Mouse (Mus musculus) ES-E14 (cell line): ENCODE results near the gene Frem2. TPM values are rescaled to one million over a fixed set of nuclear protein-coding genes. Genes with fewer than 3 reads are reported as not detected.

Experiments
- DNase-seq: peaks from one replicate; pipeline ENCODE4 v3.0.0-alpha.2; 2013; ENCODE audit warnings: low read depth, low spot score
- H3K27ac ChIP-seq: 2 replicates; pipeline ENCODE4 v1.5.1; 2012; ENCODE audit warnings: low read depth, mild to moderate bottlenecking, low read length, moderate library complexity, mixed read lengths; ENCODE audit not compliant: poor library complexity, insufficient read depth, severe bottlenecking
- H3K36me3 ChIP-seq: 2 replicates; pipeline ENCODE4 v1.6.1; 2012; ENCODE audit warnings: mild to moderate bottlenecking, low read length, moderate library complexity, mixed read lengths; ENCODE audit not compliant: control insufficient read depth, poor library complexity, insufficient read depth, severe bottlenecking
- H3K4me1 ChIP-seq, 2 experiments: fragments of 150-350 bp in 1 of 2; sonication (generic) in 1 of 2; 2 replicates each; pipeline ENCODE4 v1.6.1; 2012; ENCODE audit warnings: low read length in 2 of 2, mild to moderate bottlenecking in 1 of 2, mixed read lengths in 1 of 2; ENCODE audit not compliant: control insufficient read depth in 2 of 2, insufficient read depth in 2 of 2, poor library complexity in 1 of 2
- H3K4me3 ChIP-seq, 2 experiments: fragments of 150-350 bp in 1 of 2; sonication (generic) in 1 of 2; 2 replicates each; pipeline ENCODE4 v1.5.1; 2012; ENCODE audit warnings: low read length in 2 of 2, low read depth in 1 of 2, mild to moderate bottlenecking in 1 of 2, mixed read lengths in 1 of 2; ENCODE audit not compliant: insufficient read depth in 1 of 2, poor library complexity in 1 of 2, severe bottlenecking in 1 of 2
- H3K9ac ChIP-seq: 2 replicates; pipeline ENCODE4 v1.6.1; 2012; ENCODE audit warnings: low read depth, mild to moderate bottlenecking, low read length, mixed read lengths; ENCODE audit not compliant: poor library complexity, insufficient read depth, severe bottlenecking
- H3K9me3 ChIP-seq: fragments of 150-350 bp; sonication (generic); 2 replicates; pipeline ENCODE4 v1.6.1; 2012; ENCODE audit warnings: low read depth, mild to moderate bottlenecking, low read length; ENCODE audit not compliant: control insufficient read depth, insufficient read depth
- CHD2 ChIP-seq: IDR thresholded peaks from 2 replicates; pipeline ENCODE4 v1.6.1; 2014; ENCODE audit warnings: mild to moderate bottlenecking, low read depth, low read length, inconsistent platforms
- HCFC1 ChIP-seq: IDR thresholded peaks from 2 replicates; pipeline ENCODE4 v1.6.1; 2012; ENCODE audit warnings: low read length, inconsistent platforms, borderline replicate concordance; ENCODE audit not compliant: insufficient read depth
- MAFK ChIP-seq: IDR thresholded peaks from 2 replicates; pipeline ENCODE4 v1.6.1; 2014; ENCODE audit warnings: mild to moderate bottlenecking, low read depth, low read length, inconsistent platforms; ENCODE audit not compliant: insufficient read depth
- ZC3H11A ChIP-seq: IDR thresholded peaks from 2 replicates; pipeline ENCODE4 v1.6.1; 2012; ENCODE audit warnings: low read depth, mild to moderate bottlenecking, inconsistent platforms, low read length, borderline replicate concordance
- ZNF384 ChIP-seq: IDR thresholded peaks from 2 replicates; pipeline ENCODE4 v1.6.1; 2012; ENCODE audit warnings: low read depth, low read length, inconsistent platforms
- in situ Hi-C, 2 experiments: fragments of 600-800 bp; cut with MboI; formaldehyde crosslinking; loops; one replicate each; pipeline ENCODE4 v1.15.1; 2025; ENCODE audit warnings: low sequenced_read_pairs in 2 of 2, inconsistent platforms in 1 of 2; ENCODE audit not compliant: unreplicated experiment in 2 of 2
- total RNA-seq: library from RNA; depleted of rRNA; stranded (reverse); fragments of 300-350 nt; gene quantifications from 2 replicates; pipeline ENCODE4 v1.2.3, GENCODE M21; 2012

Gene Frem2
- total RNA-seq, 1 experiment, result 7.9 TPM

- in situ Hi-C loops, result no loop called here
- H3K27ac ChIP-seq, result no peak overlapping the region
- no peaks in the 10 kb centered on the region for H3K9me3 ChIP-seq
- DNase-seq, result no peak
- no peaks in the 10 kb centered on the region for H3K36me3 ChIP-seq
- no peaks in the 10 kb centered on the region for H3K4me1 ChIP-seq
- no peak overlapping the region for H3K9ac ChIP-seq
- TF ChIP-seq ZNF384 (no peak), MAFK (no peak), ZC3H11A (no peak), HCFC1 (no peak), CHD2 (no peak)
- no peak overlapping the region for H3K4me3 ChIP-seq
Measured at GRCm38 (mm10) chr3:53669736-53670135, 12.6 kb upstream of the Frem2 start.

GRCm38 (mm10) chr3:53657744-53658534 lies 784 bp upstream of the Frem2 start:
- Histone ChIP-seq H3K4me3 (peak overlapping the region; percentile 46 to 75), H3K27ac (no peak overlapping the region), H3K36me3 (peaks cover 6% of the 10 kb centered on the region; the same call in 1 of the 2 replicates), H3K9me3 (no peaks in the 10 kb centered on the region), H3K4me1 (no peaks in the 10 kb centered on the region), H3K9ac (no peak overlapping the region)
- no peak for TF ChIP-seq ZC3H11A
- TF ChIP-seq MAFK, result no peak
- TF ChIP-seq CHD2, result no peak
- no peak for TF ChIP-seq ZNF384
- TF ChIP-seq HCFC1, result no peak
- DNase-seq, result no peak
- in situ Hi-C loops, result no loop called here

GRCm38 (mm10) chr3:53656328-53656877 lies 752 bp downstream of the Frem2 start:
- TF ChIP-seq ZNF384 (no peak), MAFK (no peak), CHD2 (no peak), HCFC1 (no peak), ZC3H11A (no peak)
- Histone ChIP-seq H3K4me3 (peak overlapping the region; percentile 64 to 75), H3K9ac (peak overlapping the region; percentile 42; the same call in 1 of the 2 replicates), H3K9me3 (no peaks in the 10 kb centered on the region), H3K4me1 (no peaks in the 10 kb centered on the region), H3K36me3 (peaks cover 6% of the 10 kb centered on the region; the same call in 1 of the 2 replicates), H3K27ac (no peak overlapping the region)
- in situ Hi-C loops, result no loop called here
- no peak for DNase-seq

- in situ Hi-C loops, result no loop called here
- H3K4me3 ChIP-seq, result 0 out of 4 replicates have a peak overlapping the region, but pooled peaks of 1 of the 2 experiments have one; percentile 75
- H3K9me3 ChIP-seq, result no peaks in the 10 kb centered on the region
- DNase-seq, result no peak
- peaks cover 6% of the 10 kb centered on the region; the same call in 1 of the 2 replicates for H3K36me3 ChIP-seq
- TF ChIP-seq ZC3H11A, result no peak
- TF ChIP-seq ZNF384, result no peak
- TF ChIP-seq HCFC1, result no peak
- TF ChIP-seq MAFK, result no peak
- no peak for TF ChIP-seq CHD2
- no peak overlapping the region for H3K27ac ChIP-seq
- H3K4me1 ChIP-seq, result peaks cover 2 to 6% of the 10 kb centered on the region in 2 experiments; a peak in 1 of 4 replicates
- no peak overlapping the region for H3K9ac ChIP-seq
Measured at GRCm38 (mm10) chr3:53655343-53655742, 1.8 kb downstream of the Frem2 start.
